Mouse (Mus musculus) ES-E14 (cell line): ENCODE results near the gene Dgkd. TPM values are rescaled to one million over a fixed set of nuclear protein-coding genes. Genes with fewer than 3 reads are reported as not detected.

Source experiments
- DNase-seq: peaks from one replicate; pipeline ENCODE4 v3.0.0-alpha.2; 2013; ENCODE audit warnings: low read depth, low spot score
- H3K27ac ChIP-seq: 2 replicates; pipeline ENCODE4 v1.5.1; 2012; ENCODE audit warnings: low read depth, mild to moderate bottlenecking, low read length, moderate library complexity, mixed read lengths; ENCODE audit not compliant: poor library complexity, insufficient read depth, severe bottlenecking
- H3K36me3 ChIP-seq: 2 replicates; pipeline ENCODE4 v1.6.1; 2012; ENCODE audit warnings: mild to moderate bottlenecking, low read length, moderate library complexity, mixed read lengths; ENCODE audit not compliant: control insufficient read depth, poor library complexity, insufficient read depth, severe bottlenecking
- H3K4me1 ChIP-seq, 2 experiments: fragments of 150-350 bp in 1 of 2; sonication (generic) in 1 of 2; 2 replicates each; pipeline ENCODE4 v1.6.1; 2012; ENCODE audit warnings: low read length in 2 of 2, mild to moderate bottlenecking in 1 of 2, mixed read lengths in 1 of 2; ENCODE audit not compliant: control insufficient read depth in 2 of 2, insufficient read depth in 2 of 2, poor library complexity in 1 of 2
- H3K4me3 ChIP-seq, 2 experiments: fragments of 150-350 bp in 1 of 2; sonication (generic) in 1 of 2; 2 replicates each; pipeline ENCODE4 v1.5.1; 2012; ENCODE audit warnings: low read length in 2 of 2, low read depth in 1 of 2, mild to moderate bottlenecking in 1 of 2, mixed read lengths in 1 of 2; ENCODE audit not compliant: insufficient read depth in 1 of 2, poor library complexity in 1 of 2, severe bottlenecking in 1 of 2
- H3K9ac ChIP-seq: 2 replicates; pipeline ENCODE4 v1.6.1; 2012; ENCODE audit warnings: low read depth, mild to moderate bottlenecking, low read length, mixed read lengths; ENCODE audit not compliant: poor library complexity, insufficient read depth, severe bottlenecking
- H3K9me3 ChIP-seq: fragments of 150-350 bp; sonication (generic); 2 replicates; pipeline ENCODE4 v1.6.1; 2012; ENCODE audit warnings: low read depth, mild to moderate bottlenecking, low read length; ENCODE audit not compliant: control insufficient read depth, insufficient read depth
- CHD2 ChIP-seq: IDR thresholded peaks from 2 replicates; pipeline ENCODE4 v1.6.1; 2014; ENCODE audit warnings: mild to moderate bottlenecking, low read depth, low read length, inconsistent platforms
- HCFC1 ChIP-seq: IDR thresholded peaks from 2 replicates; pipeline ENCODE4 v1.6.1; 2012; ENCODE audit warnings: low read length, inconsistent platforms, borderline replicate concordance; ENCODE audit not compliant: insufficient read depth
- MAFK ChIP-seq: IDR thresholded peaks from 2 replicates; pipeline ENCODE4 v1.6.1; 2014; ENCODE audit warnings: mild to moderate bottlenecking, low read depth, low read length, inconsistent platforms; ENCODE audit not compliant: insufficient read depth
- ZC3H11A ChIP-seq: IDR thresholded peaks from 2 replicates; pipeline ENCODE4 v1.6.1; 2012; ENCODE audit warnings: low read depth, mild to moderate bottlenecking, inconsistent platforms, low read length, borderline replicate concordance
- ZNF384 ChIP-seq: IDR thresholded peaks from 2 replicates; pipeline ENCODE4 v1.6.1; 2012; ENCODE audit warnings: low read depth, low read length, inconsistent platforms
- in situ Hi-C, 2 experiments: fragments of 600-800 bp; cut with MboI; formaldehyde crosslinking; loops; one replicate each; pipeline ENCODE4 v1.15.1; 2025; ENCODE audit warnings: low sequenced_read_pairs in 2 of 2, inconsistent platforms in 1 of 2; ENCODE audit not compliant: unreplicated experiment in 2 of 2
- total RNA-seq: library from RNA; depleted of rRNA; stranded (reverse); fragments of 300-350 nt; gene quantifications from 2 replicates; pipeline ENCODE4 v1.2.3, GENCODE M21; 2012

Gene Dgkd
- total RNA-seq, 1 experiment = 37.4 TPM

- Histone ChIP-seq H3K27ac (no peak overlapping the region), H3K4me3 (no peak overlapping the region), H3K9me3 (no peaks in the 10 kb centered on the region), H3K4me1 (no peaks in the 10 kb centered on the region), H3K9ac (no peak overlapping the region), H3K36me3 (peaks cover 40% of the 10 kb centered on the region)
- no peak for TF ChIP-seq MAFK
- no peak for TF ChIP-seq CHD2
- no peak for TF ChIP-seq ZC3H11A
- no peak for TF ChIP-seq HCFC1
- no peak for TF ChIP-seq ZNF384
- no peak for DNase-seq
- in situ Hi-C loops = no loop called here
Observed at GRCm38 (mm10) chr1:87935095-87935494, 82.0 kb downstream of the Dgkd start.

GRCm38 (mm10) chr1:87935546-87935945 is 82.5 kb downstream of the Dgkd start:
- Histone ChIP-seq H3K36me3 (peaks cover 44% of the 10 kb centered on the region), H3K27ac (no peak overlapping the region), H3K9me3 (no peaks in the 10 kb centered on the region), H3K9ac (no peak overlapping the region), H3K4me1 (no peaks in the 10 kb centered on the region), H3K4me3 (no peak overlapping the region)
- TF ChIP-seq MAFK (no peak), ZC3H11A (no peak), ZNF384 (no peak), CHD2 (no peak), HCFC1 (no peak)
- in situ Hi-C loops = no loop called here
- DNase-seq = no peak

GRCm38 (mm10) chr1:87936075-87936474 is 83.0 kb downstream of the Dgkd start:
- Histone ChIP-seq H3K9ac (no peak overlapping the region), H3K36me3 (peaks cover 46% of the 10 kb centered on the region), H3K27ac (no peak overlapping the region), H3K9me3 (no peaks in the 10 kb centered on the region), H3K4me1 (no peaks in the 10 kb centered on the region), H3K4me3 (no peak overlapping the region)
- TF ChIP-seq ZNF384 = no peak
- no peak for TF ChIP-seq HCFC1
- TF ChIP-seq ZC3H11A = no peak
- no peak for TF ChIP-seq MAFK
- no peak for TF ChIP-seq CHD2
- DNase-seq = no peak
- in situ Hi-C loops = no loop called here

- H3K27ac ChIP-seq = no peak overlapping the region
- no peak overlapping the region for H3K9ac ChIP-seq
- peak; percentile 9 for DNase-seq
- H3K4me1 ChIP-seq = no peaks in the 10 kb centered on the region
- H3K4me3 ChIP-seq = no peak overlapping the region
- H3K9me3 ChIP-seq = no peaks in the 10 kb centered on the region
- in situ Hi-C loops = no loop called here
- TF ChIP-seq ZNF384 = no peak
- H3K36me3 ChIP-seq = peaks cover 50% of the 10 kb centered on the region
Observed at GRCm38 (mm10) chr1:87936516-87936915, 83.4 kb downstream of the Dgkd start.

GRCm38 (mm10) chr1:87941765-87942164 is 88.7 kb downstream of the Dgkd start:
- no peak overlapping the region for H3K27ac ChIP-seq
- TF ChIP-seq CHD2 (no peak), MAFK (no peak), ZC3H11A (no peak)
- in situ Hi-C loops = no loop called here
- H3K9me3 ChIP-seq = no peaks in the 10 kb centered on the region
- no peak overlapping the region for H3K9ac ChIP-seq
- no peaks in the 10 kb centered on the region for H3K4me1 ChIP-seq
- no peak overlapping the region for H3K4me3 ChIP-seq
- DNase-seq = no peak
- peaks cover 56% of the 10 kb centered on the region for H3K36me3 ChIP-seq
